Mouse (Mus musculus): Measurements from ENCODE around the gene Prr14l. TPM values are rescaled to one million over a fixed set of nuclear protein-coding genes. Genes with fewer than 3 reads are reported as not detected.
A peak's percentile ranks its signal among the peaks of the same experiment; 100 is the strongest.
"Not testable (repeated sequence)": the region's sequence is repeated elsewhere in the genome, so short reads cannot be mapped to it uniquely, and the experiment has no call there.

The Prr14l gene
- polyA plus RNA-seq, 1 experiment from 2014 or later: 19.5 TPM

DNA sequence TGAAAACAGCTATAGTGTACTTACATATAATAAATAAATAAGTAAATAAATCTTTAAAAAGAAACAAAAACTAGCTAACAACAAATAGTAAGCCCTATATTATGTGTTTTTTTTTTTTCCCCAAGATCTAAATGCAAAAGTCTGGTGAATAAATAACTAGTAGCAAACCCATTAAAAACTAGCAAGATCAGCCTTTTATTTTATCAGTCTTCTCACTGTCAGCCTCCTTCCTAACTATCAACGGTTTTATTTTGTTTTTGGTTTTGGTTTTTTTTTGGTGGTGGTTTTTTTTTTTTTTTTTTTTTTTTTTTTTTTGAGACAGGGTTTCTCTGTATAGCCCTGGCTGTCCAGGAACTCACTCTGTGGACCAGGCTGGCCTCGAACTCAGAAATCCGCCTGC, 4.5 kb downstream of the Prr14l start:
- not testable (repeated sequence) for H3K27ac ChIP-seq; ATAC-seq (replicated peaks; ENCODE audit: low FRiP score); H3K9me3 ChIP-seq (replicated peaks); H3K27me3 ChIP-seq; H3K9ac ChIP-seq; H3K4me2 ChIP-seq; H3K4me3 ChIP-seq (replicated peaks)
- H3K4me1 ChIP-seq: peaks cover 31% of the 10 kb centered on the region
- H3K36me3 ChIP-seq: peaks cover 37% of the 10 kb centered on the region
- 84% methylated on average over 3 of the region's 3 CpGs for WGBS

DNA sequence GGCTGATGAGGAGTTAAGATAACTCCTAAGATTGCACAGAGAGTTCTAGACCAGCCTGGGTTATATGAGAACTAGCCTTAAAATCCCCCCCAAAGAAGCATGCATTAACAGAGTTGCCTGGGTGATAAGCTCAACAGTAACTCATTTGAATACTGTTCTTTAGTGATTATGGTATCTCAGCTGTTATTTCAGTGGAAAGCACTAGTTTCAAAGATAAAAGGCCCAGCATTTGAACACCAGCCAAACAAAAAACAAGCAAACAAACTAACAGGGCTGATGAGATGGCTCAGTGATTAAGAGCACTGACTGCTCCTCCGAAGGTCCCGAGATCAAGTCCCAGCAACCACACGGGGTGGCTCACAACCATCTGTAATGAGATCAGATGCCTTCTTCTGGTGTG, 4.9 kb downstream of the Prr14l start:
- no peak overlapping the region for H3K4me2 ChIP-seq
- no peak overlapping the region for H3K4me3 ChIP-seq (replicated peaks)
- WGBS: 97% methylated on average over 3 of the region's 3 CpGs
- H3K4me1 ChIP-seq: peaks cover 27% of the 10 kb centered on the region
- H3K27ac ChIP-seq: no peak overlapping the region
- no peaks in the 10 kb centered on the region for H3K27me3 ChIP-seq
- ATAC-seq (replicated peaks; ENCODE audit: low FRiP score): no peak
- H3K9me3 ChIP-seq (replicated peaks): no peaks in the 10 kb centered on the region
- no peak overlapping the region for H3K9ac ChIP-seq
- peaks cover 41% of the 10 kb centered on the region for H3K36me3 ChIP-seq

DNA sequence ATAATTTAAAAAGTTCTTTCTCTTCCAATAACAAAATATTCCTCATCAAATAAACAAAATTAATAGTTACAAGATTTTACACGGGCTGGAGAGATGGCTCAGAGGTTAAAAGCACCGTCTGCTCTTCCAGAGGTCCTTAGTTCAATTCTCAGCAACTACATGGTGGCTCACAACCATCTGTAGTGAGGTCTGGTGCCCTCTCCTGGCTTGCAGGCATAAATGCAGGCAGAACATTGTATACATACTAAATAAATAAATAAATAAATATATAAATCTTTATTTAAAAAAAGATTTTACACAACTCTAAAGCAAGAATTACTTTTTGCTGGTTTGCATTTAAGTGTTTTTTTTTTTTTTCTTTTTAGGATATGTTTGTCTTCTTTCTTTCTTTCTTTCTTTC, 14.0 kb downstream of the Prr14l start:
- Histone ChIP-seq H3K36me3 (peaks cover 97% of the 10 kb centered on the region), H3K27ac (no peak overlapping the region), H3K4me1 (no peaks in the 10 kb centered on the region), H3K4me3 (replicated peaks) (no peak overlapping the region), H3K9ac (no peak overlapping the region), H3K4me2 (no peak overlapping the region), H3K27me3 (no peaks in the 10 kb centered on the region), H3K9me3 (replicated peaks) (no peaks in the 10 kb centered on the region)
- 94% methylated on average over 2 of the region's 2 CpGs for WGBS
- ATAC-seq (replicated peaks; ENCODE audit: low FRiP score): no peak

DNA sequence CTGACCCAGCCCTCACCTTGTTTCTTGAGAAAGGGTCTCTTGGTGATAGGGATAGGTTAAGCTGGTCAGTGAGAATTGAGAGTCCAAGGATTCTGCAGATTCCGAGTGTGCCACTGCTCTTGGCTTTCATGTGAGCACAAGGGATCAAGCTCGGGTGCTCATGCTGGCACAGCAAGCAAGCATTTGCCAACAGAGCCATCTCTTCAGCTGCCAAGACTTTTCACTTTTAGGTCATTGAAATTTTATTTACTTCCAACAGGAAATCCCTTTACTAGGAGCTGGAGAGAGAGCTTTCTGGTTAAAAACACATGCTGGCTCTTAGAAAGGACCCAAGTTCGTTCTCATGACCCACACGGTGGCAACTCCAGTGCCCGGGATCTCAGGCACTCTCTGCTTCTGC, 17.1 kb downstream of the Prr14l start:
- peaks cover 96% of the 10 kb centered on the region for H3K36me3 ChIP-seq
- no peak overlapping the region for H3K27ac ChIP-seq
- no peak overlapping the region for H3K4me2 ChIP-seq
- no peaks in the 10 kb centered on the region for H3K27me3 ChIP-seq
- 88% methylated on average over 5 of the region's 5 CpGs for WGBS
- ATAC-seq (replicated peaks; ENCODE audit: low FRiP score): no peak
- no peaks in the 10 kb centered on the region for H3K9me3 ChIP-seq (replicated peaks)
- no peak overlapping the region for H3K4me3 ChIP-seq (replicated peaks)
- H3K4me1 ChIP-seq: no peaks in the 10 kb centered on the region
- H3K9ac ChIP-seq: no peak overlapping the region

DNA sequence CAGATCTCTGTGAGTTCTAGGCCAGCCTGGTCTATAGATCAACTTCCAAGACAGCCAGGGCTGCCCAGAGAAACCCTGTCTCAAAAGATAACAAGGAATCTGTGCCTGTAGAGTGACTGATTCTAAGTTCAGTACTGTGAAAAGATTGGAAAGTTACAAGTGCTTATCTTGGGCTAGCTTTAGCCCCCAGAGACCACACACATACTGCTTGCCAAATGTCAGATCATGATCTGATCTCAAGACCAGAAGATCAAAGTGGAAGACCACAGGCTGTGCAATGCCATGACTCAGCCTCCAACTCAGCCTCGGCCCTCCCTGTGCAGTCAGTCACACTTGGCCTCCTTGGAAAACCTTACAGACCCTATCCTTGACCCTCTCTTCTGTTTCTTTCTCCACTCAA, 19.6 kb downstream of the Prr14l start:
- Histone ChIP-seq H3K4me2 (no peak overlapping the region), H3K4me1 (no peaks in the 10 kb centered on the region), H3K27ac (no peak overlapping the region), H3K36me3 (peaks cover 97% of the 10 kb centered on the region), H3K9ac (no peak overlapping the region), H3K27me3 (no peaks in the 10 kb centered on the region), H3K4me3 (replicated peaks) (no peak overlapping the region), H3K9me3 (replicated peaks) (no peaks in the 10 kb centered on the region)
- no peak for ATAC-seq (replicated peaks; ENCODE audit: low FRiP score)
- WGBS: 86% methylated on average over 1 of the region's 1 CpGs

DNA sequence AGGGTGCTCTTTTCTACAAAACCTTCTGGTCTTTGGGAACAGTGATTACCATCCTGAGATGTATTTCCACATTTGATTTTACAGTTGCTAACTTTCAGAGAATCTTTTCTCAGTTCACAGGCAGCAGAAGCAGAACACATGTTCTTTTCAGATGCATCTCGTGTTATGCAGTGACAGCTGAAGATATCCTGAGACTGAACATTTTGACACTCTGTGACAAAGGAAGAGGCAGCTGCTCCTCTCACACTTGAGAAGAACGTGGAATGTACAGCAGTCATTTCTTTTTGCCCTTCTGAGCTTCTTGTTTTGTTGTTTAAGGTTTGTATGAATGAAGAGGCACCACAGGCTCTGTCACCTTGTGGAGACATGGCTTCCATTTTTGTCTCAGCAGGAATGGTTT, 24.0 kb downstream of the Prr14l start:
- Histone ChIP-seq H3K9ac (no peak overlapping the region), H3K4me2 (no peak overlapping the region), H3K9me3 (replicated peaks) (no peaks in the 10 kb centered on the region), H3K4me1 (no peaks in the 10 kb centered on the region), H3K4me3 (replicated peaks) (no peak overlapping the region), H3K27ac (no peak overlapping the region), H3K27me3 (no peaks in the 10 kb centered on the region), H3K36me3 (peaks cover 98% of the 10 kb centered on the region)
- no peak for ATAC-seq (replicated peaks; ENCODE audit: low FRiP score)
- WGBS: 88% methylated on average over 2 of the region's 2 CpGs

DNA sequence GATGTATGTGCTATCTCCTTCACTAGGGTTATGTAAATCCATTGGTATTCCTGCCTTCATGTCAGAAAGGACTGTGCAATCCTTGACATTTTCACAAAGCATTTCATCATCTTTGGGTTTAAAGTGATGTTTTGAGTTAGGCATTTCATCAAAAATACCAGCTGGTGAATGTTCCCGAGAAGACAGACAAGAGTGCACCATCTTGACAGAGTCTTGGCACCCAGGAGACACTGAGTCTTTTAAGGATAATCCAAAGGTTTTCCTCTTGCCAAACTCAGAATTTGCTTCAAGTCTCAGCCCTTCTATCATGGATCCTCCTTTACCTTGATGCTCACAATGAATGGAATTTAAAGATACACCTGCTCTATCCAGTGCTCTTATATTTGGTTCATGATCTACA, 25.3 kb downstream of the Prr14l start:
- not testable (repeated sequence) for H3K9me3 ChIP-seq (replicated peaks); H3K27me3 ChIP-seq; H3K4me1 ChIP-seq; H3K4me3 ChIP-seq (replicated peaks); H3K27ac ChIP-seq; H3K9ac ChIP-seq; ATAC-seq (replicated peaks; ENCODE audit: low FRiP score); H3K4me2 ChIP-seq
- peaks cover 85% of the 10 kb centered on the region for H3K36me3 ChIP-seq
- 96% methylated on average over 1 of the region's 1 CpGs for WGBS

DNA sequence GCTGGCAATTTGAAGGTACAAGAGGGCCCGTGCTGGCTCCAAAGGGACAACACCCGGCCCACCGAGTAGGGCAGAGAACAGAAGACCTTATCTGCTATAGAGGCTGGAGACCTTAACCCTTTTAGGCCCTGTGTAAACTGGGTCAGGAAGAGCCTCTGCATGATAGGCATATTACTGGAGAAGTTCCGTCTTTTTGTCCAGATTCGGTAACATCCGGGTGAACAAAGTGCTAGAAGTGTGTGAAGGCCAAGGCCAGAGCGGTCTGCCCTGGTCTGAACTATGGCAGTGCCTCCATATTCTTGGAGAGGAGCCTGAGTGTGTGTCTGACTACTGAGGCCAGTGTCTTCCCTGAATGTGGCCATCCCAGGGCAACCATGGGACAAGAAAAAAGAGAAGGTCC, 27.0 kb downstream of the Prr14l start, which contains the start of gene Gm20671:
TSS of gene Gm20671 (minus strand) at position 101 of the 400 bp plus-strand sequence.
- Histone ChIP-seq H3K27me3 (no peaks in the 10 kb centered on the region), H3K9ac (no peak within 1 kb of the TSS), H3K4me2 (no peak within 1 kb of the TSS), H3K27ac (no peak within 1 kb of the TSS), H3K4me1 (no peaks in the 10 kb centered on the region), H3K36me3 (peaks cover 80% of the 10 kb centered on the region), H3K9me3 (replicated peaks) (no peaks in the 10 kb centered on the region), H3K4me3 (replicated peaks) (no peak within 1 kb of the TSS)
- WGBS: 93% methylated on average over 7 of the region's 7 CpGs
- ATAC-seq (replicated peaks; ENCODE audit: low FRiP score): no peak

DNA sequence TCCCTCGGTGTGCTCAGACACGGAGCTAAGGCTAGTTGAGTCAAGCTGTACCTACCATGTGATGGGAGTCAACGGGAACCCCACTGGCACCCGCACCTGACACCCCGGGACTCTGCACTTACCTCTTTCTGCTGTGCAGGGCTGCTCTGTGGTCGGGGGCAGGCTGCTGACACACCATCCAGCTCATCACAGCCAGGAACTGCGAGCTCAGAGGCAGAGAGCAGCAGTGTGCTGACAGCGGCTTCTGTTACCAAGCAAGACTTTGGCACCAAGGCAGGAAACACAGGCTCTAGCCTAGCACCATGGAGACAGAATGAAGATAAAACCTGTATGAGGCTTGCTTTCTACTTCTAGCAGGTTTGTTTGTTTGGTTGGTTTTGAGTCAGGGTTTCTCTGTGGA, 33.6 kb downstream of the Prr14l start:
- ATAC-seq (replicated peaks; ENCODE audit: low FRiP score): no peak
- Histone ChIP-seq H3K27ac (no peak overlapping the region), H3K4me2 (no peak overlapping the region), H3K4me3 (replicated peaks) (no peak overlapping the region), H3K9ac (no peak overlapping the region), H3K27me3 (no peaks in the 10 kb centered on the region), H3K4me1 (no peaks in the 10 kb centered on the region), H3K9me3 (replicated peaks) (no peaks in the 10 kb centered on the region), H3K36me3 (peaks cover 76% of the 10 kb centered on the region)
- WGBS: 92% methylated on average over 8 of the region's 8 CpGs

DNA sequence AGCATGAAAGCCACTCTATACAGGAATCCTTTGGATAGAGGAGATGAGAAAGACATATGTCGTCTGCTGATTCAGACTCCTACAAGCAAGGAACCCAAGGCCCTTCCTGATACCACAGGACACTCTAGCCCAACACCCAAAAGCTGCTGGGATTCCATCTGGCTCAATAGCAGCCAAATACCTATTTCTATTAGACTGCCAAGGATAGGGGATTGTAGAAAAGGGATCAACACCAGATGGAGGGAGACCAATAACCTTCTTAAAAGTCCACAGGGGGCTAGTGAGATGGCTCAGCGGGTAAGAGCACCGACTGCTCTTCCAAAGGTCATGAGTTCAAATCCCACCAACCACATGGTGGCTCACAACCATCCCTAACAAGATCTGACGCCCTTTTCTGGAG, 38.7 kb downstream of the Prr14l start:
- Histone ChIP-seq H3K36me3 (peaks cover 80% of the 10 kb centered on the region), H3K4me1 (no peaks in the 10 kb centered on the region), H3K27me3 (no peaks in the 10 kb centered on the region), H3K4me2 (no peak overlapping the region), H3K4me3 (replicated peaks) (no peak overlapping the region), H3K27ac (no peak overlapping the region), H3K9me3 (replicated peaks) (no peaks in the 10 kb centered on the region), H3K9ac (no peak overlapping the region)
- ATAC-seq (replicated peaks; ENCODE audit: low FRiP score): no peak
- 96% methylated on average over 4 of the region's 4 CpGs for WGBS

DNA sequence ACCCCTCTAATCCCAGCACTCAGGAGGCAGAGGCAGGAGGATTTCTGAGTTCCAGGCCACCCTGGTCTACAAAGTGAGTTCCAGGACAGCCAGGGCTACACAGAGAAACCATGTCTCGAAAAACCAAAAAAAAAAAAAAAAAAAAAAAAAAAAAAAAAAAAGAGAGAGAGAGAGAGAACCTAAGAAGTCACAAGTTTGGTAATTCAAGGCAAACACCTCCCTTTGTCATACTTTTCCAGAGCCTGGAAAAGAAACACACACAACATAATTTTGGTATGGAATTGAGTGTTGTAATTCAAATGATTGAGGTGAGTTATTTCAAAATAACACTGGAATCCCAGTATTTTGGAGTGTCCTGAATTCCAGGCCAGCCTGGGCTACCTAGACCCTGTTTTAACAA, 67.6 kb downstream of the Prr14l start:
- H3K4me2 ChIP-seq; H3K9ac ChIP-seq; ATAC-seq (replicated peaks; ENCODE audit: low FRiP score); H3K9me3 ChIP-seq (replicated peaks); H3K4me3 ChIP-seq (replicated peaks); H3K27ac ChIP-seq; H3K27me3 ChIP-seq: not testable (repeated sequence)
- peaks cover 12% of the 10 kb centered on the region for H3K4me1 ChIP-seq
- peaks cover 16% of the 10 kb centered on the region for H3K36me3 ChIP-seq
- WGBS: 76% methylated on average over 1 of the region's 1 CpGs

DNA sequence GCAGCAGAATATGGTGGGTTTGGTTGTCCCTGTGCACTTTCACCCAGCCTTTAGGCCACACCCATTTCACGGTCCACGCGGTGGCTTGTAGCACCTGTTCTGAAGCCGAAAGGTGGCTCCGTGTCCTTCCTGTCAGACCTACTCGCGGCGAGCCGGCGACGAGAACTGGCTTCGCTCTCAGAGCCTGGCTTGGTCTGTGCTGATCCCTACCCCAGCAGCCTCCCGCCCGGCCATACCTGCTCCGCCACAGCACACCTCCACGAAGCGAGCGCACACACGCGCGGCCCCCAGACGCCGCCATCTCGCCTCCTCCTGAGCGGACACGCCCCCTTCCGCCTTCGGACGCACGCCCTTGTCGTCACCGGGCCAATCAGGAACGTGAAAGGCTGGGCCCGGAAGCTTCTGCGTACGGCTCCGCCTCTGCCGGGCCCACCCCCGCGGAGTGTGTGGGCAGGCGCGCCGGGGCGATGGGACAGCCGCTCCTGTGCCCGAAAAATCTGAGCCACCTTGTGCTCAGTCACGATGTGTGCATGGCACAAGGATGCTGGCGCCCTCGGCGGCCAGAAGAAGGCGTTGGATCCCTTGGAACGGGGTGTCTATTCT, 68.6 kb downstream of the Prr14l start, which contains the start of gene Pisd:
TSS of gene Pisd (minus strand) at position 334 of the 603 bp plus-strand sequence.
- WGBS: under 1% methylated on average over 52 of the region's 52 CpGs
- H3K4me3 ChIP-seq (replicated peaks): peak within 1 kb of the TSS; percentile 78
- ATAC-seq (replicated peaks; ENCODE audit: low FRiP score): peak; percentile 99
- H3K36me3 ChIP-seq: peaks cover 12% of the 10 kb centered on the region
- H3K4me1 ChIP-seq: peaks cover 12% of the 10 kb centered on the region
- H3K9me3 ChIP-seq (replicated peaks): no peaks in the 10 kb centered on the region
- H3K27me3 ChIP-seq: no peaks in the 10 kb centered on the region
- H3K4me2 ChIP-seq: peak within 1 kb of the TSS; percentile 63
- H3K9ac ChIP-seq: peak within 1 kb of the TSS; percentile 56
- H3K27ac ChIP-seq: peak within 1 kb of the TSS; percentile 52

DNA sequence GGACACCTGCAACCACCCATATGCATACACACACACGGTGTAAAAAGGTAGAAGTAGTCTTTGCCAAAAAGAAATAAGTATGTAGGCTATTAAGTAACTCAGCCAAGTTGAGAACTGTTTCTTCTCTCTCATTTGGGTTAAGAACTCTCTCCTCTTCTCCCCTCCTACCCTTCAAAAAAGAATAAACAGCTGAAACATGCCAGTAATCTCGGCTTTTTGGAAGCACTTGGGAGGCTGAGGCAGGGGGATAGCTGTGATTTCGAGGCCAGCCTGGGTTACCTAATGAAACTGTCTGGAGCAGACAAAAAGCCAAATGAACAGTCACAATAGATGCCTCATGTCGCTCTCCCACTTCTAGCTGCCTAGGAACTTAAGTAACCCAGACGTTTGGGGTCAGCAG, 69.3 kb downstream of the Prr14l start:
- ATAC-seq (replicated peaks; ENCODE audit: low FRiP score): no peak
- Histone ChIP-seq H3K36me3 (peaks cover 15% of the 10 kb centered on the region), H3K27ac (peak overlapping the region; percentile 52), H3K9ac (peak overlapping the region; percentile 56), H3K4me3 (replicated peaks) (peak overlapping the region; percentile 78), H3K27me3 (no peaks in the 10 kb centered on the region), H3K4me2 (peak overlapping the region; percentile 63), H3K4me1 (peaks cover 12% of the 10 kb centered on the region), H3K9me3 (replicated peaks) (no peaks in the 10 kb centered on the region)
- WGBS: 24% methylated on average over 5 of the region's 5 CpGs
